In the genomic region with DNA sequence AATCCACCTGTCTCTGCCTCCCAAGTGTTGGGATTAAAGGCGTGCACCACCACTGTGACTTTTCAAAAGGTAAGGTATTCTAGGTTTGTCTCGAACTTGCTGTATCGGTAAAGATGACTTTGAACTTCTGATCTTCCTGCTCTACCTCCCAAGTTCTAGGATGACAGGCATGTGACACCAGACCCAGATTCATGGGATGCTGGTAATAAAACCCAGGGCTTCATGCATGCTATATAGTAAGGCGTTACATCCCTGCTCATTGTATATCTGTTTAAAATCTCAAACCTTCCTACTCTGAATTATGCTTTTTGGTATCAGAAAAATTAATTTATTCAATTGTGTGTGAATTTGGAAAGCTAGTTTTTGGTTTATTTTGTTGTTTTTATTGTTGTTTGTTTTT, we compare ENCODE assay signal across 31 mouse cellular contexts.
"Had no signal": no experiment of that assay in that cellular context is flagged by ENCODE, and none has a peak within 500 bp of the region (broad histone marks: within the 10 kb centered on the region; RNA-seq: fewer than 3 reads in every experiment).

No protein-coding gene starts in this region.

- H3K27ac ChIP-seq: left cerebral cortex, adult 2 months; limb, embryonic 12.5 days; limb, embryonic 13.5 days; limb, embryonic 15.5 days; liver, embryonic 12.5 days; liver, embryonic 13.5 days; liver, embryonic 14.5 days; liver, embryonic 15.5 days; lung, embryonic 15.5 days; macrophage; midbrain, embryonic 10.5 days; midbrain, embryonic 12.5 days; midbrain, embryonic 13.5 days; midbrain, embryonic 15.5 days; neural tube, embryonic 12.5 days had no signal

- H3K36me3 ChIP-seq: limb, embryonic 12.5 days; limb, embryonic 15.5 days; liver, embryonic 13.5 days; lung, embryonic 15.5 days; midbrain, embryonic 10.5 days; midbrain, embryonic 15.5 days; neural tube, embryonic 12.5 days had no signal

- H3K4me1 ChIP-seq: limb, embryonic 12.5 days; limb, embryonic 13.5 days; limb, embryonic 15.5 days; liver, embryonic 12.5 days; liver, embryonic 13.5 days; liver, embryonic 15.5 days; lung, embryonic 15.5 days; megakaryocyte, embryonic 14.5 days; midbrain, embryonic 10.5 days; midbrain, embryonic 12.5 days; midbrain, embryonic 13.5 days; midbrain, embryonic 15.5 days; neural tube, embryonic 12.5 days had no signal

- H3K4me2 ChIP-seq: limb, embryonic 12.5 days; limb, embryonic 13.5 days; limb, embryonic 15.5 days; liver, embryonic 11.5 days; liver, embryonic 12.5 days; liver, embryonic 13.5 days; liver, embryonic 15.5 days; lung, embryonic 14.5 days; lung, embryonic 15.5 days; midbrain, embryonic 11.5 days; midbrain, embryonic 12.5 days; midbrain, embryonic 13.5 days; midbrain, embryonic 15.5 days; neural tube, embryonic 12.5 days had no signal

- H3K9me3 ChIP-seq: limb, embryonic 12.5 days; limb, embryonic 15.5 days; liver, embryonic 12.5 days; liver, embryonic 13.5 days; liver, embryonic 15.5 days; lung, embryonic 15.5 days; midbrain, embryonic 10.5 days; midbrain, embryonic 12.5 days; midbrain, embryonic 13.5 days; midbrain, embryonic 15.5 days; neural tube, embryonic 12.5 days had no signal

- H3K9ac ChIP-seq: limb, embryonic 12.5 days; limb, embryonic 13.5 days; limb, embryonic 15.5 days; liver, embryonic 12.5 days; liver, embryonic 13.5 days; liver, embryonic 14.5 days; liver, embryonic 15.5 days; liver, postnatal 0 days; lung, embryonic 14.5 days; lung, embryonic 15.5 days; midbrain, embryonic 12.5 days; midbrain, embryonic 13.5 days; midbrain, embryonic 15.5 days; neural tube, embryonic 12.5 days had no signal

- H3K27me3 ChIP-seq: limb, embryonic 12.5 days; limb, embryonic 13.5 days; limb, embryonic 15.5 days; liver, embryonic 12.5 days; liver, embryonic 13.5 days; liver, embryonic 15.5 days; lung, embryonic 15.5 days; megakaryocyte, embryonic 14.5 days; midbrain, embryonic 12.5 days; midbrain, embryonic 13.5 days; midbrain, embryonic 15.5 days; neural tube, embryonic 12.5 days had no signal

- H3K4me3 ChIP-seq: left cerebral cortex, adult 2 months; limb, embryonic 12.5 days; limb, embryonic 13.5 days; limb, embryonic 15.5 days; liver, embryonic 12.5 days; liver, embryonic 13.5 days; liver, embryonic 15.5 days; lung, embryonic 15.5 days; megakaryocyte, embryonic 14.5 days; midbrain, embryonic 10.5 days; midbrain, embryonic 12.5 days; midbrain, embryonic 13.5 days; midbrain, embryonic 15.5 days; myocyte; neural tube, embryonic 12.5 days had no signal

- DNase-seq: left cerebral cortex, postnatal 4 days; liver; liver, embryonic 13.5 days; liver, postnatal 0 days; lung, adult 18-20 months; lung, adult 2 months; lung, embryonic 14.5 days; lung, postnatal 10 days; lung, postnatal 14 days; lung, postnatal 36 days; midbrain, embryonic 14.5 days had no signal

- ATAC-seq: liver, embryonic 12.5 days; liver, postnatal 0 days; lung, postnatal 0 days; midbrain, embryonic 13.5 days; midbrain, embryonic 15.5 days; midbrain, embryonic 16.5 days had no signal
